Mouse (Mus musculus): Measurements from ENCODE around the gene Adcy9.

DNA sequence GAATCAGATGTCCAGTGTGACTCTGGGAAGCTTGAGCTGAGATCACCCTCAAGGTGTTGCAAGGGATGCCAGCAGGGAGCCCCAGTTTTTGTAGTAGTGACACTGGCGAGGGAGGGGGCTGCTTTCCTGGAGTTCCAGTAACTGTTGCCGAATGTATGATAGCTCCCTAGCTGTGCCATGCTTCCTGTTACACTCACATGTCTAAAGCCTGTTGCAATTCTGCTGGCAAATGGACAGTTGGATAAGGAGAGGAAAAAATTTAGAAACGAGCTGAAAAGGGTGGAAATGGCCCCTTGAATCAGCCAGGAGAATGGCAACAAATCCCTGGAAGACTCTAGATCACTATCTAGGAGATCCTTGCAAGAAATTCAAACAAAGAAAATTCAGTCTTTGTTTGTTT lies 140.7 kb downstream of the Adcy9 start:
- TF ChIP-seq CTCF (IDR thresholded peaks at IDR 0.05; ENCODE audit: low read depth) (no peak), EP300 (IDR thresholded peaks at IDR 0.05; ENCODE audit: low read depth) (no peak)
